Mouse (Mus musculus) myocyte (in vitro differentiated cells): ENCODE results near the gene Irx3.

Experiments used
- E2F4 ChIP-seq: IDR thresholded peaks from one replicate; pipeline ENCODE4 v1.6.1; 2011; ENCODE audit warnings: mild to moderate bottlenecking, control low read depth, moderate library complexity; ENCODE audit not compliant: insufficient read depth
- MYOD1 ChIP-seq, 3 experiments: IDR thresholded peaks; one replicate each; pipeline ENCODE4 v1.6.1; 2011; ENCODE audit warnings: control low read depth in 2 of 3, low read depth in 2 of 3, mild to moderate bottlenecking in 2 of 3, moderate library complexity in 1 of 3; ENCODE audit not compliant: insufficient read length in 2 of 3, control insufficient read depth in 1 of 3
- MYOG ChIP-seq, 3 experiments: IDR thresholded peaks; one replicate each; pipeline ENCODE4 v1.6.1; 2011; ENCODE audit warnings: control low read depth in 2 of 3, low read depth in 2 of 3, mild to moderate bottlenecking in 2 of 3; ENCODE audit not compliant: insufficient read length in 2 of 3, control insufficient read depth in 1 of 3, insufficient read depth in 1 of 3
- POLR2A ChIP-seq: IDR thresholded peaks from one replicate; pipeline ENCODE4 v1.6.1; 2011; ENCODE audit warnings: low read depth, mild to moderate bottlenecking, control low read depth, moderate library complexity; ENCODE audit not compliant: insufficient read length

- no peak for TF ChIP-seq POLR2A
- TF ChIP-seq MYOG (IDR thresholded peaks at IDR 0.05; ENCODE audit: control insufficient read depth in 1 of 3, insufficient read depth in 1 of 3, insufficient read length in 2 of 3, low read depth in 2 of 3), result no peak
- TF ChIP-seq E2F4, result no peak
- TF ChIP-seq MYOD1 (IDR thresholded peaks at IDR 0.05; ENCODE audit: control insufficient read depth in 1 of 3, insufficient read length in 2 of 3, low read depth in 2 of 3), result no peak
Observed at GRCm38 (mm10) chr8:91802401-91803322, 795 bp upstream of the Irx3 start.
